Mouse (Mus musculus): ENCODE measurements around the gene Myo3b.

Myo3b gene

DNA sequence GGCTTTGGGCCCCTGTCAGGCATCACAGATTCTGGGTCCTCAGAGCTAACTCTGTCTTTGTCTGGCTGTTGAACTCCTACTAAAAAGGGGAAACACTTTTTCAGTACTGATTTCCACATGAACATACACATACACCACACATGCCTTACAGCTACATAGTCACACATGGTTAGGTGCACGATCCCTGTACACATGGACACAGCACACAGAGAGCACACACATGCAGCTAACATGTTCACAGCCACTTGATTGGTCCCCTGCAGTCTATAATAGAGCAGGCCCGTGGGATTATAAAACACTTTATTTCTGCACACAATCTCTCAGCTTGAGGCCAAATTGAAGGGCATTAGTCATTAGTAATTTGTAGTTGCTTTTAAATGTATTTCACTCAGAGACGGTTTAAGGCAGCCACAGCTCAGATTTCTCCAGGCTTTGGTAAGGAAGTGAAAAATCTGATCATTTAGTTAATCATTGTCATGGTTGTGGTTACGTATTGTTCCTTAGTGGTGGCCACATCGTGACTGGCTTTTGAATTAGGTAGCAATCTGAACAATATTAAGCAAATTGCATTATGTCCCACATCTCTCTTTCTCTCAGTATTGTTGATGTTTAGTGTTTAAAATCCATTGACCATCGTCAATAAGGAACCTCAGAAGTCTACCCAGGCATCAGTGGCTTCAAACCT is 27.6 kb downstream of the Myo3b start:
- peak in 1 of 2 experiments; percentile 44 for DNase-seq

- peak; percentile 37 to 83 for DNase-seq
Observed at GRCm38 (mm10) chr2:70069861-70070260, 30.9 kb downstream of the Myo3b start.

- DNase-seq = no peak
Observed at GRCm38 (mm10) chr2:70083444-70084020, 44.6 kb downstream of the Myo3b start.

DNA sequence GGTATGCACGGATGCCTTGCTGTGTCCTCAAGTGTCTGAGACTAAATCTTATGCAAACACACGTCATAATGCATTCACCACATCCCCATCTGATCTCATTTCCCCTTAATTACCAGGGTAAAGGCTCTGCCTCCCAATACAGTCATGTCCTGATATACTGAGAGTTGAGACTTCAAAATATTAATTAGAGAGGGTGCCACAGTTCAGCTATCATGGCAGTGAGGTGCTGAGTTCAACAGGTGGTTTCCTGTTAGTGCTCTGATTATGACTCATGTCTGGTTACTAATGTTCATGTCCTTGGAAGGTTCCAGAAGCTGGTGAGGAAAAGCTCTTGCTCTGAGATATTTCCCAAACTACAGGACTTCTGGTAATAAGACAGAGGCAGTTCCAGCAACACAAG is 52.3 kb downstream of the Myo3b start:
- no peak for DNase-seq

GRCm38 (mm10) chr2:70091801-70092522 is 53.0 kb downstream of the Myo3b start:
- no peak for DNase-seq

DNA sequence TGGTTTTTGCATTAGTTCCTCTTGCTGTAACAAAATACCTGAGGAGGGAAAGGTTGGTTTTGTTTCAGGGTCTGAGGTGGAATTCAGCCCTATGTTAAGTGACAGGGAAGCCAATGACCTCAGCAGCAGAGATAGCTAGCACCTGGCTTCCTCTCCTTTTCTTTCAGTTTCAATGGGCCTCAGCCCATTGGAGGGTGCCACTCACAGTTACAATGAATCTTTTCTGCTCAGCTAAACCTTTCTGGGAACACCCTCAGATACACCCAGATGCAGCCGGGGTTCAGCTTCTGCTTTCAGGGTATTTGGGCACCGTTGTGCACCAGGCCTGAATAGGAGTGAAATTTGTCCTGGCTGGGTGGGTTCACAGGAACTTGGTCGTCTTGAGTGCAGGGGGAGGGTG is 53.7 kb downstream of the Myo3b start:
- DNase-seq = no peak

GRCm38 (mm10) chr2:70094446-70094845 is 55.5 kb downstream of the Myo3b start:
- no peak for DNase-seq

DNA sequence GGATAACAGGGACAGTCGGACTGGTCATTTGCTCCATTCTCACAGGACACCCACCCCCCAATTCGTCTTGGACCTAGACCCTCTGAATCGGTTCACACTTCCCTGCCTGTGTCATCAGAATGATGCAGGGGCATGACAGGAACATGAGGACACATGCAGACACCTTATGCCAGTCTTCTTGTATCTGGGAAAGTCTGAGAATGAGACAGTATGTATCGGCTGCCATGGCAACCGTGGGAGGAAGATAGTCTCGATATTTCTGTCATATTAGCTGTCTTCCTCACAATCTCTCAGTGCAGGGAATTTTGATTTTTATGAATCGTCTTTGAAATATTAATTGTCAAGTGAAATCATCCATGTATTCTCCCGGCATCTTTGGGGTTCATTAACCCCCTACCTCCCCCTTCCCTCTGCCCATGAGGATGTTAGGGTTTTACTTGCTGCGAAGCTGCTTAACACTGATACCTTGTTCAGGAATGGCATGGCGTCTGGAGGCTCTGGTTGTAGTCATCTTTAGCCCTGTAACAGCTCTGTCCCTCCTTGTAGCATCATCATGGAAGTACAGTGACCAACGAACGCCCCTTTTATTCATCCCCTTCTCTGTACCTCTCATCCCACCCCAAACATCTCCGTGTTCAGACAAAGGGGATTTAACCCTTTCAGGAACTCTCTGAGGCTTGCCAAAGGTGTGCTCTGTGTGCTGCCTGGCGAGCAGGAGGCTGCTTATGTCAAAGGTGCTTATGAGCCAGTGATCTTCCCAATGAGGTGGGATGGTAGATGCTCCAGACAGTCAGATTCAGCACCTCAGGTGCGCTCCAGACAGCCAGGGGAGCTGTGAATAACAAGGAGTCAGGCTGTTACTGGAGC is 58.5 kb downstream of the Myo3b start:
- DNase-seq = no peak

DNA sequence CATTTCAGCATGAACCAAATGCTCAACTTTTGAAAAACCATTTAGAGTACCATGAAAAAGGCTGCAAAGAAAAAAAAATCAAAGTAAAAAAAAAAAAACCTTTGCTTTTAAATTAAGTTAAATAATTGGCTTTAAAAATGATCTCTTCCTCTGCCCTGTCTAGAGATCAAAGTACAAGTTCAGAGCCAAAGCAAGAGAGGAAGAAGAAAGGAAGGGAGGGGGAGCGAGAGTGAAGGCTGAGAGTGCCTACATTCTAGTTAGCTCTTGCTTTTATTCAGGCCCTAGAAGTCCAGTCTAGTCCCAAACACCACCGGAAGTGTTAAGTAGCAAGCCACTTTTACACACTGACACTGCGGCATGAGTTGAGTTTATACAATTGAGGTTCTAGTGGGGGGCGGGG is 60.5 kb downstream of the Myo3b start:
- DNase-seq = no peak

DNA sequence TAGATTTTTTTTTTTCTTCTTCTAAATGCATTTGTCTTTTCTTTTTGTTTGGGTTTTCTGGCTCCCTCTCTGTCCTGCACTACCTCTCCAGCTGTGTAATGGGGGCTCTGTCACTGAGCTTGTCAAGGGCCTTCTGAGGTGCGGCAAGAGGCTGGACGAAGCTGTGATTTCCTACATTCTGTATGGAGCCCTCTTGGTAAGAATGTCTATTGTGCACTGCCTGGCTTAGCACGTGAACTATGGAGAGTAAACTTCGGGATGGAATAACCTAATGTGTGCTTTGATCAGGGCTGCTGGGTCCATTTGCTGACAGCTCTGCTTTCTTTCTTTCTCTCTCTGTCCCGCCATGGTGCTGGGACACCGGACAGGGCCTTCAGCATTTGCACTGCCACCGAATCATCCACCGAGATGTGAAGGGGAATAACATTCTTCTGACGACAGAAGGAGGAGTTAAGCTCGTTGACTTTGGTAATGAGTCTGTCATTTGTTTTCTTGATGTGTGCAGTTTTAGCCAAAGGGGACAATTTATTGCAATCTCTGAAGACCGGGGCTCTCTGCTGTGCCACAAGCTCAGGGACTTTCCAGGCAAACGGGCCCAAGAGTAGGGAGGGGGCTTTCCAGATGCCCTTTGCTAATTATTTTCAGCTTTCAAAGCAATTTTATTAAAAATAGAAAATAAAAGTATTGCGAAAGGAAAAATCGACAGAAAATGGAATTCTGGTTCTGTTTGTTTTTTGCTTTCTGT is 66.5 kb downstream of the Myo3b start:
- DNase-seq = no peak

GRCm38 (mm10) chr2:70109010-70109409 is 70.1 kb downstream of the Myo3b start:
- no peak for DNase-seq

DNA sequence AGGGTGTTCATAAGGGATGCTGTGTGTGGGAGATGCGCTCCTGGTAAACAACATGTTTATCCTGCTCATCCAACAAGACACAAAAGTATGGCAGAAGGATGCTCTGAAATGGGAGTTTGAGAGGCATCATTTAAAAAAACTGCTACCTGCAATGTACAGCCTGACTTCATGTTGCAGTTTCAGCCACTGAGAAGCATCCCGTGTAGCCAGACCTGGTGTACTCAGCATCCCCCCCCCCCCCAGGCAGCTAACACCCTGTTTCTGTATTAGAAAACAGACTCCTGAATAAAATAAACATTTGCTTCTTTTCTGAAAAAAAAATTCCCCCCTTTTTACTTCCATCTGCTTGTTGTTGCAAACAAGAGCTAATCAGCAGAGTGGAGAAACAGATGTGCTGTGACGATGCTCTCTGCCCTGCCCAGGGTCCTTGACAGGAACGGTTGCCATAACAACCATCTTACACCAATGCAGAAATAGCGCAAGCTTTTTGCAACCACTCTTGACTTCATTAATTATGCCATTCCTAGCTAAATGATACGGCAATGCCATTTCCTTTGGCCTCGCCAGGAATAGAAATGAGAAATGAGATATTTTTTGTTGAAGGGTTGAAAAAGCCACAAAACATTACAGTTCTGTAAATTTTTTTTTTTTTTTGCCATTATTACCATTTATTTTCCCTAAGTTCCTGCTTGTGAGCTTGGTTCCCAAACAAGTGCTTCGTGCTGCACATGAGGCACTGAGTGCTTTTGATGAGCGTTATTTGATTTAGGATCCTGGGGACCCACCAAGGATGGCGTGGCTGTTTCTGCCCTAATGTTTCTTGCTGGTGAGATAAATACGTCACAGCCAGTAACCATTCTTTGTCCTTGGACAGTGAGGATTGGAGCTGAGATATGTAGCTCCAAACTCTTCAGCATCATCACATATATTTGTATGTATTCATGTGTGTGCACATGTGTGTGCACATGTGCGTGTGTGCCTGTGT is 75.2 kb downstream of the Myo3b start:
- no peak for DNase-seq

GRCm38 (mm10) chr2:70118376-70119264 is 79.7 kb downstream of the Myo3b start:
- no peak for DNase-seq

- DNase-seq = no peak
Observed at GRCm38 (mm10) chr2:70119265-70119663, 80.3 kb downstream of the Myo3b start.

- no peak for DNase-seq
Observed at GRCm38 (mm10) chr2:70126330-70126729, 87.4 kb downstream of the Myo3b start.

DNA sequence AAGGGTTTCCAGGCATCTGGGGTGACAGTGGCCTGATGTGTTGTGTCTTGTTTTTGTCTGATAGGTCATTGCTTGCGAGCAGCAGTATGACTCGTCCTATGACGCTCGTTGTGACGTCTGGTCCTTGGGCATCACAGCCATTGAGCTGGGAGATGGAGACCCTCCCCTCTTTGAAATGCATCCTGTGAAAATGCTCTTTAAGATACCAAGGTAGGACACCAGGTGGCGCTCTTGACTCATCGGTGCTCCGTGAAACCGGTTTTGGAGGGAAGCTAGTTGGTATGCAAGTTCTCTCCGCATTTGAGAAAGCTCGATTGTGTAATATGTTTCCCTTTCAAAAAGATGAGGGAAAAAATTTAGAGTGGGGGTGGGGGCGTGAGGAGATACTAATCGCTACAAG is 87.9 kb downstream of the Myo3b start:
- peak; percentile 71 to 83 for DNase-seq

DNA sequence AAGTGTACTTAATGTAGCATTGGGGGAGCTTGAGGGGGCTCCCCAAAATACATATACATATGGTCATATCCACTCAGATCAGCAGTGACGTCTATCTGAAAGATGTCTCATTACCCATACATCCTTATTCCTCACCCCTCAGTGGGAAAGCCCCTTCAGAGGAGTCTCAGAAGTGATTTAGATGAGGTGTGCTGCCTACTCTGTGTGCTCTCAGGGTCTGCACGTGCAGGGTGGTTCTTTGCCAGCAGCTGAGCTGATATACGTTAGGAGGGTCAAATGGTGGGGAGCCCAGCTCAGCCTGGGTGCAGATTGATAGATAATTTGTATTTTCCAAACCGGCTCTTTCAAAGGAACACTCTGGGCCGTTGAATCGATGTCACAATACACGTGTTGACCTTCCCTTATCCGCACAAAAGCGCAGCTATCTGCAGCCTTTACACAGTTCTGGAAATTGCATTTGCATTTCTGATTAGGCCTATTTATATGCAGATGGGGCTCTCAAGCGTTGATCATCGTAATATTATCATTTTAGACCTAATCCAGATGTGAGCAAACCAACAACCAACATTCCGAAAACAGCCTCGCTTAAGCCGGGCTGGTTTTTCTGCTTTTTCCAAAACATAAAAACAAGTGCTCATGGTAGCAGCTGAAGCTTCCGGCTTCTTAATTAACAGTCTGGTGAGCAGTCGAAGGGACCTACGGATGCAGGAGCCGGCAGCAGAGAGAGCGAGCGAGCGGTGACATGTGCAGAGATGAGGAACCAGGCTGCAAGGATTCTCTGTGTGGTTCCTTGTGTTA is 88.6 kb downstream of the Myo3b start:
- DNase-seq = no peak

DNA sequence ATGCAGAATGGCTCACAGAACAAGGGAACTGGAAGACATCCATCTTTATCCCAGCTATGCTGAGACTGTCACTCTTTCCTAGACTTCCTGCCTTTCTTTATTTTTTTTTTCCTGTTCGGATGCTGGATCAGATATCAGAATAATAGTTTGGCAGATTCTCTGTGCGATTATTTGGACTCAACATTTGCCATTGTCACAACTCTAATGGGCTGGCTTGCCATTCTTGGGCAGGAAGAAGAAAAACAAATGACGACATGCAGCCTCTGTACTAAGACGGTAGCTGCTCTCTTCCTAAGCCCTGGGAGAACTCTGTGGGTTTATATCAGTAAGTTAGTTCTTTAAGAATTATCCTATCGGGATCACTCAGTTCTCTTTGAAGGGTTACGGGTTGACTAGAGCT is 89.7 kb downstream of the Myo3b start:
- DNase-seq = no peak

DNA sequence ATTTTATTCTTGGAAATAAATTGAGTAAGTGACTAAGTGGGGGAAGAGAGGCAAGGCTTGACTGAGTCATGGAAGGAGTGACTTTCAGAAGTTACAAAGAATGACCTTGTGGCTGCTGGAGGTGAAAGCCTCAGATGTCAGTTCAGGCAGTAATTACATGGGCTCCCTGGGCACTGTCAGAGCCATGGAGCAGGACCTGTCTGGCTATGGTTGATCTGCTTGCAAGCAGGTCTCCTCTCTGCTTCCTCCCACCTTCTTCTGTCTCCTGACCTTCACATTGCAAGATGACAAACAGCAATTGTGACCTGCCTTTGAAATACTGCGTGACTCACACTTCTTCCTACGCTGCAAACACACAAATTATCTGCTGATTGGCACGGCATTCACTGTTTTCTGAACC is 90.6 kb downstream of the Myo3b start:
- no peak for DNase-seq

All from kidney, postnatal 25 days (tissue).